Mouse (Mus musculus): ENCODE data around the gene Krt27. TPM values are rescaled to one million over a fixed set of nuclear protein-coding genes. Genes with fewer than 3 reads are reported as not detected.

The Krt27 gene
- not detected for total RNA-seq (2023)

DNA sequence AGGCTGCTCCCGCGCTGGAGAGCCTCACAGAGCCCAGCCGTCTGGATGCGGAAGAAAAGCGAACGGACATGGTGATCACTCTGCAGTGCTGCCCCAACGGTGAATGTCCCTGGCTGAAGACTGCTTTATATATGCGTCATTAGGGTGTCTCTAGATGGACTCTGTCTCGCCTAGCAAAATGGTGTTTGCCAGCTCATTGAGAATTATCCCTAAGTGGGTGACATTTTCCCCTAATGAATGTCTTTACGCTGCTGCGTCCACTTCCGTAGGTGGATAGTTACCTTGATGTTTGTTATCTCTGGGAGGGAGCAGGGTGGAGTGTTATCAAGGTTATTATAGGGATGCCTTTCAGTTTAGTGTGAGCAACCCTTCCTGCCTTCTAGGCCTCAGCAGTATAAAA lies at the start of gene Krt27:
Krt27 (minus strand) TSS at position 101 of the 400 bp plus-strand sequence.

DNA sequence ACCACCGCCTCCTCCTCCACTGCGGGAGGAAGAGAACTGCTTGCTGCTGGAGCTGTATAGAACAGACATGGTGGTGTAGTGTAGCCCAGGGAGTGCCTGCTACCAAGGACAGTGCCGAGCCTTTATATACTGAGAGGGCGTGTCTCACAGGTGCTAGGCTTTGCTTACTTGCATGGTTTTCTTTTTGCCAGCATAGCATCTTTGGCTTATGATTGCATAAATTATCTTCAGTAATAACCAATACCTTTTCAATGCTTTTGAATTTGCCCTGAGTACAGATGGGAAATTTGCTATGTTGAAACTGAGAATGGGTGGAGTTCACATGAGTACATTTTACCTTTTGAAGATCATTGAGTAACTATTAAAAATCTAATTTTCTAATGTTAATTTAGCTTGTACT lies 38.4 kb upstream of the Krt27 start, which contains the start of gene Krt10:
Krt10 (minus strand) TSS at position 101 of the 400 bp plus-strand sequence.

GRCm38 (mm10) chr11:99374803-99375202 lies 23.9 kb upstream of the Krt27 start, which contains the start of gene Krt28:
Krt28 (minus strand) TSS chr11:99374903.

DNA sequence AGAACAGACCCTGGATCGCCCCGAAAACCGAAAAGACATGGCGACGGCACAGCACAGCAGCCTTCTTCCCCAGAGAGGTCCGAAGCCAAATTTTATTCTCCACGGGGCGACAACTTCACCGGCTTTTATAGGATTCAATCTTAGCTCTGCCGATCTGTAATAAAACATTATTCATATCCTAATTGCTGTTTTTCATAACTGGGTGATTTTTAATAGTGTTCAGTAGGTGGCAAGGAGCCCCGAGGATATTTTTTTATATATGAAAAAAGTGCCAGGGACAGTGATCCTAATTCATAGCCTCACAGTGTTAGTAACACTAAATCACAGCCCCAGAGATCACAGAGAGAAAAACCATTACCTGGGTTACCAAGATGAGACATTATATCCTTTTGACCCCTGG lies 13.0 kb downstream of the Krt27 start, which contains the start of gene Krt26:
Krt26 (minus strand) TSS at position 101 of the 400 bp plus-strand sequence.

GRCm38 (mm10) chr11:99322851-99323250 lies 28.1 kb downstream of the Krt27 start, which contains the start of gene Krt25:
Krt25 (minus strand) TSS chr11:99322951.

Other genes with a start within 250 kb of the Krt27 start
- under 1 TPM; 0.57 to 0.79 TPM for gene Ccr7, start 196.0 kb downstream of the Krt27 start, total RNA-seq (2023)
- gene Smarce1, start 120.1 kb downstream of the Krt27 start, total RNA-seq (2023), result 10 to 100 TPM; 51.2 to 64.4 TPM
- not detected for gene Krt222, start 107.0 kb downstream of the Krt27 start, total RNA-seq (2023)
- gene Krt24, start 65.8 kb downstream of the Krt27 start, total RNA-seq (2023), result not detected
- not detected for gene Krt25, start 28.2 kb downstream of the Krt27 start, total RNA-seq (2023)
- not detected for gene Krt26, start 13.1 kb downstream of the Krt27 start, total RNA-seq (2023)
- gene Krt28, start 23.8 kb upstream of the Krt27 start, total RNA-seq (2023), result not detected
- not detected for gene Krt10, start 38.3 kb upstream of the Krt27 start, total RNA-seq (2023)
- gene Krt12, start 71.2 kb upstream of the Krt27 start, total RNA-seq (2023), result not detected
- gene Krt20, start 87.0 kb upstream of the Krt27 start, total RNA-seq (2023), result not detected
- not detected for gene Krt23, start 142.0 kb upstream of the Krt27 start, total RNA-seq (2023)
- not detected for gene Krt39, start 170.2 kb upstream of the Krt27 start, total RNA-seq (2023)
- not detected for gene Krt40, start 192.1 kb upstream of the Krt27 start, total RNA-seq (2023)
- not detected for gene Krtap3-3, start 199.8 kb upstream of the Krt27 start, total RNA-seq (2023)
- not detected for gene Krtap3-2, start 205.7 kb upstream of the Krt27 start, total RNA-seq (2023)
- gene Gm11939, start 208.4 kb upstream of the Krt27 start, total RNA-seq (2023), result not detected
- gene Krtap3-1, start 215.5 kb upstream of the Krt27 start, total RNA-seq (2023), result not detected
- gene Krtap1-5, start 229.9 kb upstream of the Krt27 start, total RNA-seq (2023), result not detected
- not detected for gene Krtap1-4, start 232.6 kb upstream of the Krt27 start, total RNA-seq (2023)
- not detected for gene Krtap1-3, start 240.2 kb upstream of the Krt27 start, total RNA-seq (2023)
- not detected for gene Krtap9-3, start 247.0 kb upstream of the Krt27 start, total RNA-seq (2023)

All from neutrophil, adult 83 days (primary cell).